Mouse (Mus musculus) heart, embryonic 16.5 days (tissue): Measurements from ENCODE around the gene Wdr47. TPM values are rescaled to one million over a fixed set of nuclear protein-coding genes. Genes with fewer than 3 reads are reported as not detected.

Experiments used
- ATAC-seq: fragments of 200-750 bp; cut with Nextera tagmentation; replicated peaks from 2 replicates; pipeline ENCODE4 v1.8.0; 2017; ENCODE audit warnings: moderate number of reproducible peaks; ENCODE audit not compliant: insufficient read depth, low FRiP score; ENCODE audit errors: extremely low read depth
- H3K27ac ChIP-seq: fragments of 300-500 bp; sonication (generic); 2 replicates; pipeline ENCODE4 v1.5.1; 2014; ENCODE audit warnings: mild to moderate bottlenecking, low read length, control low read depth, moderate library complexity
- H3K27me3 ChIP-seq: fragments of 300-500 bp; sonication (generic); 2 replicates; pipeline ENCODE4 v1.6.1; 2014; ENCODE audit warnings: low read length, mixed read lengths; ENCODE audit not compliant: control insufficient read depth, insufficient read depth
- H3K36me3 ChIP-seq: fragments of 300-500 bp; sonication (generic); 2 replicates; pipeline ENCODE4 v1.6.1; 2014; ENCODE audit not compliant: control insufficient read depth, insufficient read depth
- H3K4me1 ChIP-seq: fragments of 300-500 bp; sonication (generic); 2 replicates; pipeline ENCODE4 v1.6.1; 2014; ENCODE audit warnings: low read length, mixed read lengths; ENCODE audit not compliant: control insufficient read depth, insufficient read depth
- H3K4me2 ChIP-seq: fragments of 300-500 bp; sonication (generic); 2 replicates; pipeline ENCODE4 v1.6.1; 2014; ENCODE audit warnings: low read depth, mild to moderate bottlenecking, control low read depth, low read length
- H3K4me3 ChIP-seq: fragments of 300-500 bp; sonication (generic); 2 replicates; pipeline ENCODE4 v1.5.1; 2014; ENCODE audit warnings: mild to moderate bottlenecking, control low read depth, low read length
- H3K9ac ChIP-seq: fragments of 300-500 bp; sonication (generic); 2 replicates; pipeline ENCODE4 v1.6.1; 2014; ENCODE audit warnings: low read length, control low read depth
- H3K9me3 ChIP-seq: fragments of 300-500 bp; sonication (generic); replicated peaks from 2 replicates; pipeline ENCODE4 v1.6.1; 2016; ENCODE audit warnings: low read length; ENCODE audit not compliant: control insufficient read depth
- WGBS: fragments of 180-500 bp; shearing (Covaris S2); extraction: QIAGEN DNeasy Blood & Tissue Kit; methylation state at CpG from one replicate; pipeline ENCODE4 v1.1.7; 2014; 5-methylcytosine and 5-hydroxymethylcytosine counted together
- polyA plus RNA-seq: library from polyadenylated mRNA; unstranded; fragments of >200 nt; fragmentation: Nextera tagmentation; extraction: Ambion mirVana; gene quantifications from 2 replicates; pipeline ENCODE4 v1.2.1, GENCODE M21; 2015

Gene Wdr47
- 6.7 and 7.1 TPM in 2 replicates for polyA plus RNA-seq

GRCm38 (mm10) chr3:108590786-108591529 is at the start of gene Wdr47:
Wdr47 (plus strand) TSS chr3:108591279.
- Histone ChIP-seq H3K27me3 (no peaks in the 10 kb centered on the region), H3K36me3 (no peaks in the 10 kb centered on the region), H3K4me2 (peak within 1 kb of the TSS; percentile 87), H3K4me3 (peak within 1 kb of the TSS; percentile 99), H3K9me3 (no peaks in the 10 kb centered on the region), H3K27ac (peak within 1 kb of the TSS; percentile 70), H3K9ac (peak within 1 kb of the TSS; percentile 89), H3K4me1 (peaks cover 6% of the 10 kb centered on the region; the same call in 1 of the 2 replicates)
- ATAC-seq, result peak; percentile 100
- WGBS, result 5% methylated on average over 44 of the region's 44 CpGs

DNA sequence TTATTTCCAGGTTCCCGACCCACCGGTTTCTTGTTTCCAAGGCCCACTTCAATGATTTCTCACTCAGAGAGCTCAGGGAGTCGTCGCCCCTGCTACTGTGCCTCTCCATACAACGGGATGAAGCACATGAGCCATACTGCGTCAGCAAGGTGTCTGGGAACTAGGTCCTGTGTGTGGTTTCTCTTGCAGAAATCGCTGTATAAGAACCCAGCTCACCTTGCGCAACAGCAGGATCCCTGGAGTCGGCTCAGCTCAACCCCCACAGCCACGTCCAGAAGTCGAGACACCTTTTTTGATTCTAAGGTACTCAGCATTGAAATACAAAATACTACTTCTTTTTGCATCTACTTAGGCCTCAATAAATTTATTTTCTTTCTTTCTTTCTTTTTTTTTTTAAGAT is 48.8 kb upstream of the Wdr47 start:
- H3K27ac ChIP-seq, result no peak overlapping the region
- no peaks in the 10 kb centered on the region for H3K9me3 ChIP-seq
- WGBS, result 76% methylated on average over 11 of the region's 11 CpGs
- H3K9ac ChIP-seq, result no peak overlapping the region
- no peaks in the 10 kb centered on the region for H3K36me3 ChIP-seq
- H3K27me3 ChIP-seq, result no peaks in the 10 kb centered on the region
- no peak overlapping the region for H3K4me2 ChIP-seq
- ATAC-seq, result no peak
- H3K4me1 ChIP-seq, result no peaks in the 10 kb centered on the region
- no peak overlapping the region for H3K4me3 ChIP-seq

DNA sequence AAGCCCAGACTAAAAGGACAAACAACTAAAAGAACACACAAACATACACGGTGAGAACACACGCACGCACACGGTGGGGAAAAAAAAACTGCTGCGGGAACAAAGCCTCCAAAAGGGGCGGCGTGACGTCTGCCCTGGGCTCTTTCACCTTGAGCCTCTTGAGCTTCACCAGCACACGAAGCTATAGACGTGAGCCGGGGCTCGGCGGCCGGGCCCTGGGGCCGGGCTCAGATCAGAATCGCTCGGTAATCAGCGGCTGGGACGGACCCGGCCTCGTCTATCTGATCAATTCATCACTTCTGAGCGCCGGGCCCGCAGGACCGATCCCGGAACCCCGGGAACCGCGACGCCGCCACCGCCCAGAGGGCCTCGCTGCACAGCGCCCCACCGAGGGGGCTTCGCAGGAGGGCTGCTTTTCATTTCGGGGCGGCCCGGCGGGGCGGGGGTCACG is 36.9 kb upstream of the Wdr47 start:
- Histone ChIP-seq H3K9me3 (no peaks in the 10 kb centered on the region), H3K4me1 (peaks cover 3% of the 10 kb centered on the region; the same call in 1 of the 2 replicates), H3K9ac (peak overlapping the region; percentile 86), H3K27me3 (no peaks in the 10 kb centered on the region), H3K4me2 (peak overlapping the region; percentile 77), H3K36me3 (peaks cover 17% of the 10 kb centered on the region), H3K4me3 (peak overlapping the region; percentile 87), H3K27ac (peak overlapping the region; percentile 86)
- whole genome bisulfite sequencing, result under 1% methylated on average over 42 of the region's 42 CpGs
- peak; percentile 65 for ATAC-seq

DNA sequence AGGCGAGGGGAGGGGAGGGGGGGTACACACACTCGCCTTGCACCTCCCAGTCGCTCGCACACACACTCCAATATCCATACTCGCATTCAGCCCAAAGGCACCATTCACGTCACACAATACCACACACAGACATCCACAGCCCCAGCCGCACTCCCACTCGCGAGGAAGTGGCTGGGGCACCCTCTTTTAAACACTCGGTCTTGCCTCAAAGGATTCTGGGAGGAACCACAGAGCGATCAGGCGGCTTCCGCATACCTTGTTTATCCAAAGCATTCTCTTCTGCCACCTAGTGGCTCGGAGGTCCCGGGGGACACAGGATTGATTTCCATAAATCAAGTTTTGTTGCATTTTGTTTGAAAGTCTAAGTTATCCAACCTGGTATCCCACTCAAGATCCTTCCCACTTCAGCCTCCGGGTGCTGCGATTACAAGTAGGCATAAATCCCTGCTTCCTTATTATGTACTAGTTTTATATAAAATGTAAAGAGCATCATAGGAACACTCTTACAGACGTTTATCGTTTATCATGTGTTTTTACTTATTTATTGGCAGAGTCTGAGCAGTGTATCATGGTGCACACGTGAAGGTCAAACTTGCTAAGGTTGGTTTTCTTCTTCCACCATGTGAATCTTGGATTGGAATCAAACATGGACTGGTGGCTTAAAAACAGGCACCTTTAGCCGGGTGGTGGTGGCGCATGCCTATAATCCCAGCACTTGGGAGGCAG is 36.3 kb upstream of the Wdr47 start:
- H3K9me3 ChIP-seq, result no peaks in the 10 kb centered on the region
- WGBS, result 16% methylated on average over 22 of the region's 22 CpGs
- peak overlapping the region; percentile 77 for H3K4me2 ChIP-seq
- no peaks in the 10 kb centered on the region for H3K27me3 ChIP-seq
- H3K4me1 ChIP-seq, result peaks cover 3% of the 10 kb centered on the region; the same call in 1 of the 2 replicates
- H3K9ac ChIP-seq, result peak overlapping the region; percentile 86
- H3K4me3 ChIP-seq, result peak overlapping the region; percentile 87
- peaks cover 21% of the 10 kb centered on the region for H3K36me3 ChIP-seq
- ATAC-seq, result peak; percentile 98
- H3K27ac ChIP-seq, result peak overlapping the region; percentile 86

DNA sequence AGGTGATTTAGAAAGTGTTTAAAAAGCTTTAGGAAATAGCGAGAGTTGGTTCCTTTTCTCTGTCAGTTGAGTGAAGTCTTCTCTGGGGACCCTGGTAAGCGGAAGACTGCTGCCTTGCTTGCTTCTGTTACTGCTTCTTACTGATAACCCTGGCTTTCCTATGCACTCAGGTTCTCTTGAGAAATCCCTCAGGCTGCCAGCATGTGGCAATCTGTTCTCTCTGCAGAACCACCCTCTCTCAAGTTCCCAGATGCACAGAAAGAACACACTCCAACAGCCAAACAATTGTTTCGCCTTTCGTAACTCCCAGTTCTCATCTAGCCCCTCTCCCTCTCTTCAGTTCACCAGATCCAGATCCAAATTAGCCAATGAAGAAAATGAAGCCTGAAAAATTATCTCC is 33.2 kb upstream of the Wdr47 start:
- no peak for ATAC-seq
- Histone ChIP-seq H3K9me3 (no peaks in the 10 kb centered on the region), H3K27ac (no peak overlapping the region), H3K4me3 (no peak overlapping the region), H3K4me1 (peaks cover 9% of the 10 kb centered on the region), H3K9ac (no peak overlapping the region), H3K36me3 (peaks cover 21% of the 10 kb centered on the region), H3K4me2 (no peak overlapping the region), H3K27me3 (no peaks in the 10 kb centered on the region)
- WGBS, result 92% methylated on average over 4 of the region's 4 CpGs

- peaks cover 18% of the 10 kb centered on the region for H3K36me3 ChIP-seq
- no peaks in the 10 kb centered on the region for H3K27me3 ChIP-seq
- peak; percentile 96 for ATAC-seq
- peaks cover 6% of the 10 kb centered on the region for H3K4me1 ChIP-seq
- peak within 1 kb of the TSS; percentile 76 for H3K4me3 ChIP-seq
- H3K9me3 ChIP-seq, result no peaks in the 10 kb centered on the region
- H3K4me2 ChIP-seq, result peak within 1 kb of the TSS; percentile 89
- H3K27ac ChIP-seq, result peak within 1 kb of the TSS; percentile 90
- under 1% methylated on average over 45 of the region's 45 CpGs for WGBS
- peak within 1 kb of the TSS; percentile 83 for H3K9ac ChIP-seq
Observed at GRCm38 (mm10) chr3:108562133-108562730, 28.8 kb upstream of the Wdr47 start, which contains the start of gene Tmem167b. Tmem167b (minus strand) TSS chr3:108562466.

DNA sequence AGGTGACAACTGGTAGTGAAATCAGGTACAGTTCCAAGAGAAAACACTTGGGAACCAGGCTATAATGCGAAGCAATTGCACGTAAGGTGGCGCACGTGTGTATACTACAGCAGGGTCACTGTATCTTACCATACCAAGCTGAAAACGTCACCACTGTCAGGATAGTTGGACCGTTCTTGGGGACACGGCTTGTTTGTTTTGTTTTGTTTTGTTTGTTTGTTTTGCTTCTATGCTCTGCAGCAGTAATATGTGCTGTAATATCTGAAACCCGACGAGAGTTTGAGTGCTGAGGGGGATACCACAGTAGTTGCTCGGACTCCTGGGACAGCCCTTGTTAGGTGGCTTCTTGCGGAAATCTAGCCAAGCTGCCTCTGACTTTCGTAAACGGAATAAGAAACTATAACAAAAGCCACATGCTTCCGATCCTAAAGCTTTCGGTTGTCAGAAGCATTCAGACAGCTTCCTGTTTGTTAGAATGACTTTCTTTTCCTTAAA is 28.3 kb upstream of the Wdr47 start:
- peak; percentile 45 for ATAC-seq
- H3K4me1 ChIP-seq, result peaks cover 6% of the 10 kb centered on the region
- peak overlapping the region; percentile 76 for H3K4me3 ChIP-seq
- H3K4me2 ChIP-seq, result peak overlapping the region; percentile 89
- H3K9me3 ChIP-seq, result no peaks in the 10 kb centered on the region
- H3K36me3 ChIP-seq, result peaks cover 15% of the 10 kb centered on the region
- H3K9ac ChIP-seq, result peak overlapping the region; percentile 63
- peak overlapping the region; percentile 90 for H3K27ac ChIP-seq
- no peaks in the 10 kb centered on the region for H3K27me3 ChIP-seq
- WGBS, result 5% methylated on average over 15 of the region's 15 CpGs

GRCm38 (mm10) chr3:108563309-108563708 is 27.8 kb upstream of the Wdr47 start:
- H3K4me2 ChIP-seq, result peak overlapping the region; percentile 89
- no peaks in the 10 kb centered on the region for H3K9me3 ChIP-seq
- H3K4me1 ChIP-seq, result peaks cover 6% of the 10 kb centered on the region
- H3K9ac ChIP-seq, result peak overlapping the region; percentile 63
- peaks cover 10% of the 10 kb centered on the region for H3K36me3 ChIP-seq
- 3% methylated on average over 4 of the region's 4 CpGs for WGBS
- peak overlapping the region; percentile 90 for H3K27ac ChIP-seq
- no peaks in the 10 kb centered on the region for H3K27me3 ChIP-seq
- H3K4me3 ChIP-seq, result peak overlapping the region; percentile 76
- no peak for ATAC-seq
